Mouse (Mus musculus) MEL (cell line): Measurements from ENCODE around the gene Recql5. TPM values are rescaled to one million over a fixed set of nuclear protein-coding genes. Genes with fewer than 3 reads are reported as not detected.
A peak's percentile ranks its signal among the peaks of the same experiment; 100 is the strongest.
"Not testable (repeated sequence)": the region's sequence is repeated elsewhere in the genome, so short reads cannot be mapped to it uniquely, and the experiment has no call there.

Source experiments
- DNase-seq: peaks from one replicate; pipeline ENCODE4 v3.0.0; 2011; ENCODE audit warnings: low read depth, low spot score
- H3K27ac ChIP-seq: 2 replicates; pipeline ENCODE4 v1.5.1; 2012; ENCODE audit warnings: low read depth, mild to moderate bottlenecking, control low read depth, low read length, moderate library complexity; ENCODE audit not compliant: control insufficient read depth
- H3K27me3 ChIP-seq, 2 experiments: fragments of 150-350 bp in 1 of 2; sonication (generic) in 1 of 2; 2 replicates each; pipeline ENCODE4 v1.6.1; 2012; ENCODE audit warnings: low read length in 2 of 2, mild to moderate bottlenecking in 2 of 2, improper control_type of control experiment in 1 of 2, moderate library complexity in 1 of 2; ENCODE audit not compliant: insufficient read depth in 2 of 2, control insufficient read depth in 1 of 2
- H3K36me3 ChIP-seq, 2 experiments: 2 replicates each; pipeline ENCODE4 v1.6.1; 2012 to 2014; ENCODE audit warnings: low read length in 2 of 2, improper control_type of control experiment in 1 of 2, inconsistent platforms in 1 of 2, mild to moderate bottlenecking in 1 of 2; ENCODE audit not compliant: insufficient read depth in 2 of 2, control insufficient read depth in 1 of 2
- H3K4me1 ChIP-seq, 2 experiments: fragments of 150-350 bp in 1 of 2; sonication (generic) in 1 of 2; 2 replicates each; pipeline ENCODE4 v1.6.1; 2012; ENCODE audit warnings: low read length in 2 of 2, improper control_type of control experiment in 1 of 2, mild to moderate bottlenecking in 1 of 2; ENCODE audit not compliant: insufficient read depth in 2 of 2, control insufficient read depth in 1 of 2
- H3K4me3 ChIP-seq, 2 experiments: fragments of 150-350 bp in 1 of 2; sonication (generic) in 1 of 2; 2 replicates each; pipeline ENCODE4 v1.5.1; 2012; ENCODE audit warnings: low read depth in 2 of 2, low read length in 2 of 2, mild to moderate bottlenecking in 2 of 2, moderate library complexity in 2 of 2, control low read depth in 1 of 2, improper control_type of control experiment in 1 of 2; ENCODE audit not compliant: control insufficient read depth in 1 of 2, insufficient read depth in 1 of 2
- H3K79me2 ChIP-seq: 2 replicates; pipeline ENCODE4 v1.6.1; 2012; ENCODE audit warnings: mild to moderate bottlenecking, low read length, moderate library complexity; ENCODE audit not compliant: control insufficient read depth, poor library complexity, insufficient read depth
- H3K9ac ChIP-seq: 2 replicates; pipeline ENCODE4 v1.6.1; 2012; ENCODE audit warnings: low read depth, mild to moderate bottlenecking, control low read depth, low read length, moderate library complexity; ENCODE audit not compliant: control insufficient read depth, poor library complexity, severe bottlenecking
- H3K9me3 ChIP-seq: fragments of 150-350 bp; sonication (generic); replicated peaks from 2 replicates; pipeline ENCODE4 v1.6.1; 2012; ENCODE audit warnings: mild to moderate bottlenecking, low read length, improper control_type of control experiment, moderate library complexity; ENCODE audit not compliant: insufficient read depth
- CHD1 ChIP-seq: IDR thresholded peaks from 2 replicates; pipeline ENCODE4 v1.6.1; 2012; ENCODE audit warnings: low read depth, mild to moderate bottlenecking, inconsistent platforms, low read length, improper control_type of control experiment
- CTCF ChIP-seq, 3 experiments: IDR thresholded peaks in 2 of 3; conservative IDR thresholded peaks in 1 of 3; 2 replicates each; pipeline ENCODE4 v1.5.1; 2011 to 2012; ENCODE audit warnings: low read length in 3 of 3, low read depth in 2 of 3, mild to moderate bottlenecking in 2 of 3, improper control_type of control experiment in 1 of 3, inconsistent platforms in 1 of 3, mixed read lengths in 1 of 3, moderate library complexity in 1 of 3; ENCODE audit not compliant: control insufficient read depth in 1 of 3, insufficient read depth in 1 of 3, poor library complexity in 1 of 3, severe bottlenecking in 1 of 3
- E2F4 ChIP-seq: IDR thresholded peaks from 2 replicates; pipeline ENCODE4 v1.6.1; 2011; ENCODE audit warnings: low read depth, low read length, improper control_type of control experiment, borderline replicate concordance
- ELF1 ChIP-seq: IDR thresholded peaks from 2 replicates; pipeline ENCODE4 v1.6.1; 2014; ENCODE audit warnings: low read depth, mild to moderate bottlenecking, inconsistent platforms, low read length, improper control_type of control experiment, moderate library complexity
- KAT2A ChIP-seq: conservative IDR thresholded peaks from 2 replicates; pipeline ENCODE4 v1.6.1; 2012; ENCODE audit warnings: low read depth, low read length, improper control_type of control experiment, inconsistent platforms
- MAFK ChIP-seq: IDR thresholded peaks from 2 replicates; pipeline ENCODE4 v1.6.1; 2011; ENCODE audit warnings: low read depth, mild to moderate bottlenecking, low read length, improper control_type of control experiment, borderline replicate concordance
- MXI1 ChIP-seq: IDR thresholded peaks from 2 replicates; pipeline ENCODE4 v1.6.1; 2011; ENCODE audit warnings: mild to moderate bottlenecking, low read depth, low read length, improper control_type of control experiment
- MYC ChIP-seq: IDR thresholded peaks from 2 replicates; pipeline ENCODE4 v1.6.1; 2011; ENCODE audit warnings: low read depth, mild to moderate bottlenecking, low read length, improper control_type of control experiment, moderate library complexity
- POLR2AphosphoS2 ChIP-seq: IDR thresholded peaks from 2 replicates; pipeline ENCODE4 v1.6.1; 2011; ENCODE audit warnings: low read length, improper control_type of control experiment
- SMC3 ChIP-seq: IDR thresholded peaks from 2 replicates; pipeline ENCODE4 v1.6.1; 2011; ENCODE audit warnings: low read depth, low read length, improper control_type of control experiment
- TAL1 ChIP-seq: IDR thresholded peaks from 2 replicates; pipeline ENCODE4 v1.6.1; 2012; ENCODE audit warnings: mild to moderate bottlenecking, inconsistent platforms, low read length, moderate library complexity, mixed read lengths
- TBP ChIP-seq: IDR thresholded peaks from 2 replicates; pipeline ENCODE4 v1.8.0; 2011; ENCODE audit warnings: low read depth, low read length, improper control_type of control experiment
- UBTF ChIP-seq: IDR thresholded peaks from 2 replicates; pipeline ENCODE4 v1.6.1; 2012; ENCODE audit warnings: low read depth, mild to moderate bottlenecking, inconsistent platforms, low read length, improper control_type of control experiment, moderate library complexity, borderline replicate concordance; ENCODE audit not compliant: insufficient read depth
- ZMIZ1 ChIP-seq: IDR thresholded peaks from 2 replicates; pipeline ENCODE4 v1.6.1; 2012; ENCODE audit warnings: low read depth, mild to moderate bottlenecking, inconsistent platforms, low read length, improper control_type of control experiment, moderate library complexity
- ZNF384 ChIP-seq: IDR thresholded peaks from 2 replicates; pipeline ENCODE4 v1.6.1; 2012; ENCODE audit warnings: low read depth, mild to moderate bottlenecking, inconsistent platforms, low read length, improper control_type of control experiment
- polyA plus RNA-seq, 2 experiments: library from polyadenylated mRNA; stranded (reverse) in 1 of 2; unstranded in 1 of 2; fragments of >175 nt in 1 of 2; fragments of >200 nt in 1 of 2; gene quantifications; 2 replicates each; pipeline versions ENCODE4 v1.2.1 to v1.2.4; 2012; ENCODE audit warnings: low replicate concordance in 2 of 2, low read depth in 1 of 2; ENCODE audit not compliant: insufficient read length in 2 of 2, insufficient read depth in 1 of 2, missing spikeins in 1 of 2
- total RNA-seq: library from RNA; depleted of rRNA; stranded (reverse); fragments of 300-350 nt; gene quantifications from 2 replicates; pipeline ENCODE4 v1.2.3, GENCODE M21; 2012

Gene Recql5
- total and polyA plus RNA-seq, 3 experiments: 20.3 to 21.5 TPM; not detected in 1

GRCm38 (mm10) chr11:115858354-115858753 lies 74.9 kb downstream of the Recql5 start, which contains the start of gene Myo15b:
Gene Myo15b (plus strand): TSS chr11:115858406.
- Histone ChIP-seq H3K36me3 (no peaks in the 10 kb centered on the region), H3K4me3 (no peak within 1 kb of the TSS), H3K27me3 (no peaks in the 10 kb centered on the region), H3K79me2 (no peaks in the 10 kb centered on the region), H3K9me3 (no peaks in the 10 kb centered on the region), H3K27ac (no peak within 1 kb of the TSS), H3K4me1 (no peaks in the 10 kb centered on the region), H3K9ac (no peak within 1 kb of the TSS)
- no peak for DNase-seq
- TF ChIP-seq SMC3: no peak
- TF ChIP-seq KAT2A: no peak
- TF ChIP-seq, all 39 proteins: peak for 0

- Histone ChIP-seq H3K36me3 (no peaks in the 10 kb centered on the region), H3K9ac (no peak overlapping the region), H3K27me3 (no peaks in the 10 kb centered on the region), H3K4me3 (no peak overlapping the region), H3K4me1 (no peaks in the 10 kb centered on the region), H3K9me3 (no peaks in the 10 kb centered on the region), H3K27ac (no peak overlapping the region), H3K79me2 (no peaks in the 10 kb centered on the region)
- no peak for DNase-seq
- TF ChIP-seq ZNF384 (no peak), ZMIZ1 (no peak), E2F4 (no peak), SMC3 (no peak), CHD1 (no peak), MAFK (no peak), UBTF (no peak), MYC (no peak), ELF1 (no peak), TAL1 (no peak), TBP (no peak), MXI1 (no peak), POLR2AphosphoS2 (no peak)
Measured at GRCm38 (mm10) chr11:115857936-115858335, 75.3 kb downstream of the Recql5 start.

- H3K79me2 ChIP-seq, H3K9ac ChIP-seq, H3K27ac ChIP-seq, H3K4me3 ChIP-seq, H3K4me1 ChIP-seq, H3K9me3 ChIP-seq, DNase-seq, H3K27me3 ChIP-seq, H3K36me3 ChIP-seq: not testable (repeated sequence)
- TF ChIP-seq SMC3 (peak; percentile 21; the same call in 1 of the 2 replicates), CTCF (IDR thresholded peaks at IDR 0.05 in 2 of 3, conservative IDR thresholded peaks at IDR 0.05 in 1 of 3; ENCODE audit: control insufficient read depth in 1 of 3, insufficient read depth in 1 of 3, low read depth in 2 of 3, low read length in 3 of 3, poor library complexity in 1 of 3, severe bottlenecking in 1 of 3) (peak in 1 of 3 experiments; percentile 29; a peak in 2 of 6 replicates)
Measured at GRCm38 (mm10) chr11:115857146-115857545, 76.1 kb downstream of the Recql5 start.
